Mouse (Mus musculus) embryo, embryonic 11.5 days (tissue): ENCODE results near the gene Cyp27a1.

Source experiments
- DNase-seq: peaks from one replicate; pipeline ENCODE4 v3.0.0-alpha.2; 2012; ENCODE audit warnings: low read depth, low spot score

The Cyp27a1 gene

GRCm38 (mm10) chr1:74771931-74772620, 58.7 kb downstream of the Cyp27a1 start:
- no peak for DNase-seq

- peak; percentile 61 for DNase-seq
Measured at GRCm38 (mm10) chr1:74773136-74773535, 59.8 kb downstream of the Cyp27a1 start.

GRCm38 (mm10) chr1:74774062-74774461, 60.7 kb downstream of the Cyp27a1 start:
- DNase-seq = no peak

- no peak for DNase-seq
Measured at GRCm38 (mm10) chr1:74775816-74776215, 62.4 kb downstream of the Cyp27a1 start.

- DNase-seq = no peak
Measured at GRCm38 (mm10) chr1:74778934-74779486, 65.6 kb downstream of the Cyp27a1 start.

GRCm38 (mm10) chr1:74782045-74782444, 68.7 kb downstream of the Cyp27a1 start:
- no peak for DNase-seq

GRCm38 (mm10) chr1:74783554-74783953, 70.2 kb downstream of the Cyp27a1 start:
- DNase-seq = no peak

- peak; percentile 55 for DNase-seq
Measured at GRCm38 (mm10) chr1:74784041-74784759, 70.8 kb downstream of the Cyp27a1 start.
